ENCODE assay signal across 17 mouse cellular contexts in genomic region chr7:99407598-99407997, GRCm38 (mm10). TPM values are rescaled to one million over a fixed set of nuclear protein-coding genes. Genes with fewer than 3 reads are reported as not detected.
DNase-seq lines count a peak whose midpoint lies in the region; ATAC-seq and TF ChIP-seq lines count a peak whose summit lies in the region.
"Had no signal": no experiment of that assay in that cellular context is flagged by ENCODE, and none has a peak within 500 bp of the region (broad histone marks: within the 10 kb centered on the region; RNA-seq: fewer than 3 reads in every experiment).

No protein-coding gene starts in this region.

- H3K27me3 ChIP-seq in kidney, embryonic 16.5 days (ENCODE audit: insufficient read depth, low read length) = no peaks in the 10 kb centered on the region
- no peaks in the 10 kb centered on the region for H3K27me3 ChIP-seq in C2C12 (ENCODE audit: control insufficient read depth, insufficient read depth, insufficient read length)
- H3K27me3 ChIP-seq in megakaryocyte, embryonic 14.5 days (replicated peaks) = peaks cover 49% of the 10 kb centered on the region
- H3K27me3 ChIP-seq: embryonic facial prominence, embryonic 12.5 days; forebrain, embryonic 15.5 days; liver, embryonic 15.5 days had no signal

- no peak for DNase-seq in kidney, adult 11 months
- DNase-seq in cerebellum, postnatal 25 days = no peak
- DNase-seq in ovary, postnatal 14 days (ENCODE audit: low spot score) = no peak
- DNase-seq in left cerebral cortex, adult 2 months (ENCODE audit: extremely low spot score in 1 of 2, low spot score in 2 of 2) = no peak
- DNase-seq: adrenal gland, adult 8-10 months; cerebellum, adult 8-10 months; gastrocnemius, postnatal 36 days; heart, postnatal 36 days; kidney, postnatal 10 days; midbrain, embryonic 14.5 days had no signal

- no peak for TF ChIP-seq POLR2A in bone marrow macrophage, adult 2 months (IDR thresholded peaks at IDR 0.05; ENCODE audit: borderline replicate concordance, low read depth, low read length)

- no peaks in the 10 kb centered on the region for H3K36me3 ChIP-seq in kidney, embryonic 16.5 days (ENCODE audit: insufficient read depth, low read length)
- H3K36me3 ChIP-seq in C2C12 (ENCODE audit: control insufficient read depth, insufficient read depth) = no peaks in the 10 kb centered on the region
- no peaks in the 10 kb centered on the region for H3K36me3 ChIP-seq in megakaryocyte, embryonic 14.5 days (replicated peaks; ENCODE audit: low read length)
- H3K36me3 ChIP-seq: forebrain, embryonic 15.5 days; liver, embryonic 15.5 days had no signal

- intact Hi-C loops in left cerebral cortex, adult 2 months (cut with DNase I) = no loop called here

- 83% methylated on average over 2 of the region's 2 CpGs for WGBS in kidney, embryonic 16.5 days

- no peak overlapping the region for H3K27ac ChIP-seq in kidney, embryonic 16.5 days (ENCODE audit: low read length)
- H3K27ac ChIP-seq in bone marrow macrophage, adult 2 months (ENCODE audit: insufficient read depth, low read depth, low read length) = peak overlapping the region; percentile 80
- H3K27ac ChIP-seq in left cerebral cortex, adult 2 months = no peak overlapping the region
- H3K27ac ChIP-seq: embryonic facial prominence, embryonic 12.5 days; forebrain, embryonic 15.5 days; liver, embryonic 15.5 days had no signal

- H3ac ChIP-seq in C2C12 (ENCODE audit: control insufficient read depth, insufficient read length, low read depth) = no peak overlapping the region

- no peaks in the 10 kb centered on the region for H3K9me3 ChIP-seq in kidney, embryonic 16.5 days (ENCODE audit: low read length)
- peaks cover 2% of the 10 kb centered on the region; the same call in 1 of the 2 replicates for H3K9me3 ChIP-seq in megakaryocyte, embryonic 14.5 days
- H3K9me3 ChIP-seq: embryonic facial prominence, embryonic 12.5 days; forebrain, embryonic 15.5 days; liver, embryonic 15.5 days had no signal

- H3K79me2 ChIP-seq in C2C12 (ENCODE audit: control insufficient read depth, insufficient read depth) = no peaks in the 10 kb centered on the region

- peak; percentile 27; the same call in 1 of the 2 replicates for ATAC-seq in kidney, embryonic 16.5 days (ENCODE audit: low FRiP score, low TSS enrichment)
- ATAC-seq: forebrain, embryonic 15.5 days had no signal

- H3K4me1 ChIP-seq in kidney, embryonic 16.5 days (ENCODE audit: insufficient read depth, low read length) = peaks cover 38% of the 10 kb centered on the region
- H3K4me1 ChIP-seq in bone marrow macrophage, adult 2 months (ENCODE audit: control insufficient read depth, insufficient read depth, low read length) = peaks cover 71% of the 10 kb centered on the region
- H3K4me1 ChIP-seq in megakaryocyte, embryonic 14.5 days = peaks cover 37% of the 10 kb centered on the region
- H3K4me1 ChIP-seq: forebrain, embryonic 15.5 days had no signal

- no peak overlapping the region for H3K9ac ChIP-seq in kidney, embryonic 16.5 days (replicated peaks; ENCODE audit: low read length)
- H3K9ac ChIP-seq: embryonic facial prominence, embryonic 12.5 days; forebrain, embryonic 15.5 days; liver, embryonic 15.5 days had no signal

- H3K4me2 ChIP-seq in kidney, embryonic 16.5 days (replicated peaks; ENCODE audit: low read depth, low read length) = no peak overlapping the region
- H3K4me2 ChIP-seq: embryonic facial prominence, embryonic 12.5 days; forebrain, embryonic 15.5 days; liver, embryonic 15.5 days had no signal

- no peak for TF ChIP-seq CTCF in C2C12 (IDR thresholded peaks at IDR 0.05; ENCODE audit: control insufficient read depth, insufficient read depth, insufficient read length)
- no peak for TF ChIP-seq CTCF in bone marrow macrophage, adult 2 months (IDR thresholded peaks at IDR 0.05; ENCODE audit: low read depth, low read length)
- TF ChIP-seq CTCF in left cerebral cortex, adult 2 months (IDR thresholded peaks at IDR 0.05) = no peak

- H3K79me3 ChIP-seq in C2C12 (ENCODE audit: low read depth) = no peaks in the 10 kb centered on the region

- H3K4me3 ChIP-seq in kidney, embryonic 16.5 days (ENCODE audit: low read length) = no peak overlapping the region
- H3K4me3 ChIP-seq in C2C12 (ENCODE audit: insufficient read depth, poor library complexity, severe bottlenecking) = no peak overlapping the region
- 0 out of 2 replicates have a peak overlapping the region, but pooled peaks have one; percentile 13 for H3K4me3 ChIP-seq in bone marrow macrophage, adult 2 months (ENCODE audit: insufficient read depth, low read length)
- peak overlapping the region; percentile 54 for H3K4me3 ChIP-seq in megakaryocyte, embryonic 14.5 days (replicated peaks)
- no peak overlapping the region for H3K4me3 ChIP-seq in left cerebral cortex, adult 2 months
- H3K4me3 ChIP-seq: embryonic facial prominence, embryonic 12.5 days; forebrain, embryonic 15.5 days; liver, embryonic 15.5 days had no signal

TF ChIP-seq in C2C12, 6 proteins besides CTCF, POLR2A, EP300 and RAD21:
- TF ChIP-seq MYOG (IDR thresholded peaks at IDR 0.05; ENCODE audit: control insufficient read depth, extremely low read depth, insufficient read length) = no peak
- peak; percentile 38 for TF ChIP-seq MYOD1 (IDR thresholded peaks at IDR 0.05; ENCODE audit: control insufficient read depth, insufficient read length, low read depth)

RNA-seq across cellular contexts. Expression of gene Gdpd5, which starts 26.4 kb away (rescaled TPM):
- polyA plus RNA-seq in kidney, embryonic 16.5 days (2015; fragmentation: Nextera tagmentation; extraction: Ambion mirVana) = 20.5 TPM in 2 replicates
- 3.6 TPM for polyA plus RNA-seq in C2C12 (2012; fragmentation: generic; extraction: Trizol)
- 11.1 and 13.8 TPM in 2 replicates for polyA plus RNA-seq in bone marrow macrophage, adult 2 months (2012; ENCODE audit: insufficient read depth, insufficient read length, missing spikeins)
- 3.7 TPM in 1 of 2 replicates, not detected in the other for polyA plus RNA-seq in megakaryocyte, embryonic 14.5 days (2012; ENCODE audit: insufficient read depth, low replicate concordance)
- total RNA-seq in left cerebral cortex, adult 2 months (2021) = 10 to 100 TPM; 40.8 to 42.4 TPM

RNA-seq across cellular contexts. Expression of gene Serpinh1, which starts 54.6 kb away (rescaled TPM):
- polyA plus RNA-seq in kidney, embryonic 16.5 days (2015; fragmentation: Nextera tagmentation; extraction: Ambion mirVana) = 1,752 and 1,857 TPM in 2 replicates
- 1,202 TPM for polyA plus RNA-seq in C2C12 (2012; fragmentation: generic; extraction: Trizol)
- 7.2 and 8.5 TPM in 2 replicates for polyA plus RNA-seq in bone marrow macrophage, adult 2 months (2012; ENCODE audit: insufficient read depth, insufficient read length, missing spikeins)
- 0.09 TPM in 1 of 2 replicates, not detected in the other for polyA plus RNA-seq in megakaryocyte, embryonic 14.5 days (2012; ENCODE audit: insufficient read depth, low replicate concordance)
- 10 to 100 TPM; 22.2 TPM for total RNA-seq in left cerebral cortex, adult 2 months (2021)

RNA-seq across cellular contexts. Expression of gene Klhl35, which starts 58.2 kb away (rescaled TPM):
- 0.66 and 0.75 TPM in 2 replicates for polyA plus RNA-seq in kidney, embryonic 16.5 days (2015; fragmentation: Nextera tagmentation; extraction: Ambion mirVana)
- not detected for polyA plus RNA-seq in C2C12 (2012; fragmentation: generic; extraction: Trizol)
- polyA plus RNA-seq in bone marrow macrophage, adult 2 months (2012; ENCODE audit: insufficient read depth, insufficient read length, missing spikeins) = 0.63 TPM in 1 of 2 replicates, not detected in the other
- polyA plus RNA-seq in megakaryocyte, embryonic 14.5 days (2012; ENCODE audit: insufficient read depth, low replicate concordance) = 2.4 TPM in 1 of 2 replicates, not detected in the other
- total RNA-seq in left cerebral cortex, adult 2 months (2021) = 1 to 10 TPM; 2.3 to 2.7 TPM
- total RNA-seq: gastrocnemius, postnatal 36 days; heart, postnatal 36 days had no signal

Comparison
In these comparisons a context has a peak if more than half of its experiments do, and no peak if none do; other contexts are left out.
1. H3K4me3 ChIP-seq: peak in bone marrow macrophage, adult 2 months (single experiment) and megakaryocyte, embryonic 14.5 days (single experiment); none in kidney, embryonic 16.5 days (single experiment), C2C12 (single experiment) and left cerebral cortex, adult 2 months (single experiment).
2. RNA of gene Serpinh1, which starts 54.6 kb away (polyA plus RNA-seq): 1,752 to 1,857 TPM in kidney, embryonic 16.5 days and 1,202 TPM in C2C12 (single experiment); 7.2 to 8.5 TPM in bone marrow macrophage, adult 2 months and 0.09 TPM in megakaryocyte, embryonic 14.5 days; every median in the first group is over 100 times any median in the second.